Mouse (Mus musculus) liver, postnatal 0 days (tissue): Measurements from ENCODE around the gene Vmn1r149.
"Not testable (repeated sequence)": the region's sequence is repeated elsewhere in the genome, so short reads cannot be mapped to it uniquely, and the experiment has no call there.

Source experiments
- CTCF ChIP-seq: sonication (generic); IDR thresholded peaks from 2 replicates; pipeline ENCODE4 v1.5.1; 2016; ENCODE audit warnings: antibody characterized with exemption, low read depth
- EP300 ChIP-seq: IDR thresholded peaks from 2 replicates; pipeline ENCODE4 v1.6.1; 2016; ENCODE audit warnings: antibody characterized with exemption, low read depth, mild to moderate bottlenecking

- TF ChIP-seq CTCF, EP300: not testable (repeated sequence)
These were observed 25.9 kb upstream of the Vmn1r149 start, which contains the start of gene Gm10665 for GRCm38 (mm10) chr7:22463975-22464374.
